Mouse (Mus musculus) ES-E14 (cell line): Measurements from ENCODE around the gene Col6a4.

Source experiments
- CHD2 ChIP-seq: IDR thresholded peaks from 2 replicates; pipeline ENCODE4 v1.6.1; 2014; ENCODE audit warnings: mild to moderate bottlenecking, low read depth, low read length, inconsistent platforms
- HCFC1 ChIP-seq: IDR thresholded peaks from 2 replicates; pipeline ENCODE4 v1.6.1; 2012; ENCODE audit warnings: low read length, inconsistent platforms, borderline replicate concordance; ENCODE audit not compliant: insufficient read depth
- MAFK ChIP-seq: IDR thresholded peaks from 2 replicates; pipeline ENCODE4 v1.6.1; 2014; ENCODE audit warnings: mild to moderate bottlenecking, low read depth, low read length, inconsistent platforms; ENCODE audit not compliant: insufficient read depth

- no peak for TF ChIP-seq MAFK
- no peak for TF ChIP-seq HCFC1
- no peak for TF ChIP-seq CHD2
Observed at GRCm38 (mm10) chr9:106144176-106144575, 47.6 kb upstream of the Col6a4 start.
